9 mouse cellular contexts compared by ENCODE assay signal in genomic region chr3:105453214-105453950, GRCm38 (mm10). TPM values are rescaled to one million over a fixed set of nuclear protein-coding genes. Genes with fewer than 3 reads are reported as not detected.
DNase-seq lines count a peak whose midpoint lies in the region; ATAC-seq and TF ChIP-seq lines count a peak whose summit lies in the region.
"Had no signal": no experiment of that assay in that cellular context is flagged by ENCODE, and none has a peak within 500 bp of the region (broad histone marks: within the 10 kb centered on the region; RNA-seq: fewer than 3 reads in every experiment).

No protein-coding gene starts in this region.

- no peak for ATAC-seq in heart, embryonic 15.5 days (replicated peaks; ENCODE audit: insufficient number of reproducible peaks, insufficient read depth, low FRiP score, low read depth)
- ATAC-seq in hindbrain, embryonic 11.5 days (ENCODE audit: low FRiP score), result no peak
- no peak for ATAC-seq in midbrain, embryonic 12.5 days (ENCODE audit: low FRiP score, low read depth)
- ATAC-seq in erythroblast, adult 5-6 weeks (replicated peaks; ENCODE audit: low FRiP score, poor library complexity, severe bottlenecking), result no peak

- intact Hi-C loops in heart, postnatal 36 days (cut with DNase I), result loop anchor here (5.0 to 10.0 kb wide), 3 partner anchors 64 to 451 kb away; no protein-coding TSS in a partner anchor

- 5% methylated on average over 19 of the region's 19 CpGs for WGBS in heart, embryonic 15.5 days
- 3% methylated on average over 19 of the region's 19 CpGs for WGBS in hindbrain, embryonic 11.5 days
- 2% methylated on average over 19 of the region's 19 CpGs for WGBS in midbrain, embryonic 12.5 days

- H3K4me2 ChIP-seq in heart, embryonic 15.5 days, result peak overlapping the region; percentile 100
- H3K4me2 ChIP-seq in hindbrain, embryonic 11.5 days (replicated peaks; ENCODE audit: low read depth, low read length), result peak overlapping the region; percentile 100
- H3K4me2 ChIP-seq in midbrain, embryonic 12.5 days (replicated peaks), result peak overlapping the region; percentile 96

- no peak overlapping the region for H3K27ac ChIP-seq in heart, embryonic 15.5 days
- peak overlapping the region; percentile 64 for H3K27ac ChIP-seq in cortical plate, adult 2 months (ENCODE audit: insufficient read depth, low read length)
- H3K27ac ChIP-seq in hindbrain, embryonic 11.5 days (ENCODE audit: low read depth, low read length), result 0 out of 2 replicates have a peak overlapping the region, but pooled peaks have one; percentile 27
- peak overlapping the region; percentile 77; the same call in 1 of the 2 replicates for H3K27ac ChIP-seq in midbrain, embryonic 12.5 days (replicated peaks)

- peak overlapping the region; percentile 59; the same call in 1 of the 2 replicates for H3K9ac ChIP-seq in heart, embryonic 15.5 days
- H3K9ac ChIP-seq in hindbrain, embryonic 11.5 days (ENCODE audit: low read depth, low read length), result peak overlapping the region; percentile 79; the same call in 1 of the 2 replicates
- H3K9ac ChIP-seq in midbrain, embryonic 12.5 days (replicated peaks), result peak overlapping the region; percentile 84

- H3K4me1 ChIP-seq in heart, embryonic 15.5 days (replicated peaks), result peaks cover 25% of the 10 kb centered on the region
- H3K4me1 ChIP-seq in cortical plate, adult 2 months (ENCODE audit: control insufficient read depth, insufficient read depth, low read length), result peaks cover 17% of the 10 kb centered on the region
- H3K4me1 ChIP-seq in hindbrain, embryonic 11.5 days (replicated peaks; ENCODE audit: control insufficient read depth, insufficient read depth, low read length), result peaks cover 3% of the 10 kb centered on the region; the same call in 1 of the 2 replicates
- H3K4me1 ChIP-seq in midbrain, embryonic 12.5 days, result peaks cover 27% of the 10 kb centered on the region

- H3K4me3 ChIP-seq in heart, embryonic 15.5 days, result peak overlapping the region; percentile 66
- H3K4me3 ChIP-seq in cortical plate, adult 2 months (ENCODE audit: insufficient read depth, low read length), result peak overlapping the region; percentile 75
- peak overlapping the region; percentile 45 for H3K4me3 ChIP-seq in hindbrain, embryonic 11.5 days (ENCODE audit: low read depth, low read length)
- peak overlapping the region; percentile 76 for H3K4me3 ChIP-seq in midbrain, embryonic 12.5 days

- H3K27me3 ChIP-seq in heart, embryonic 15.5 days, result peaks cover 73% of the 10 kb centered on the region
- H3K27me3 ChIP-seq in hindbrain, embryonic 11.5 days (ENCODE audit: control insufficient read depth, insufficient read depth, low read length), result peaks cover 15% of the 10 kb centered on the region
- H3K27me3 ChIP-seq in midbrain, embryonic 12.5 days, result peaks cover 65% of the 10 kb centered on the region

- no peak for TF ChIP-seq POLR2A in cortical plate, adult 2 months (IDR thresholded peaks at IDR 0.05; ENCODE audit: extremely low read depth, insufficient read depth, low read length)

- H3K36me3 ChIP-seq in heart, embryonic 15.5 days, result no peaks in the 10 kb centered on the region
- no peaks in the 10 kb centered on the region for H3K36me3 ChIP-seq in hindbrain, embryonic 11.5 days (ENCODE audit: control insufficient read depth, insufficient read depth, low read length)
- no peaks in the 10 kb centered on the region for H3K36me3 ChIP-seq in midbrain, embryonic 12.5 days
- H3K36me3 ChIP-seq: G1E had no signal

- no peak for TF ChIP-seq CTCF in cortical plate, adult 2 months (IDR thresholded peaks at IDR 0.05; ENCODE audit: extremely low read depth, insufficient read depth, low read length)

- no peaks in the 10 kb centered on the region for H3K9me3 ChIP-seq in heart, embryonic 15.5 days (replicated peaks)
- H3K9me3 ChIP-seq in hindbrain, embryonic 11.5 days (ENCODE audit: control insufficient read depth, low read length), result no peaks in the 10 kb centered on the region
- H3K9me3 ChIP-seq in midbrain, embryonic 12.5 days, result no peaks in the 10 kb centered on the region

- no peak for DNase-seq in heart, postnatal 36 days
- peak; percentile 52 for DNase-seq in hindbrain, embryonic 11.5 days (ENCODE audit: low spot score)
- no peak for DNase-seq in ovary, postnatal 14 days (ENCODE audit: low spot score)
- DNase-seq in cerebellum, adult 11-12 months, result no peak

RNA-seq across cellular contexts. Expression of gene Kcnd3, which starts 1.3 kb away (rescaled TPM):
- 0.44 and 0.74 TPM in 2 replicates for polyA plus RNA-seq in heart, embryonic 15.5 days (2015; fragmentation: Nextera tagmentation; extraction: Ambion mirVana)
- total RNA-seq in heart, postnatal 36 days (2021), result 10 to 100 TPM in 1 of 2 experiments, 1 to 10 TPM in 1; 9.5 to 10.0 TPM
- 21.2 and 22.0 TPM in 2 replicates for polyA plus RNA-seq in cortical plate, adult 2 months (2012; rRNA removed)
- 2.5 and 3.0 TPM in 2 replicates for polyA plus RNA-seq in hindbrain, embryonic 11.5 days (2014; fragmentation: Nextera tagmentation; extraction: Ambion mirVana)
- polyA plus RNA-seq in midbrain, embryonic 12.5 days (2016; fragmentation: Nextera tagmentation; extraction: Ambion mirVana), result 5.1 TPM in 2 replicates
- 0.19 TPM in 1 of 2 replicates, not detected in the other for total RNA-seq in erythroblast, adult 5-6 weeks (2015; ENCODE audit: low replicate concordance)
- total RNA-seq in erythroblast, adult 5-6 weeks (2017; ENCODE audit: low replicate concordance), result 0.84 TPM in 1 of 2 replicates, not detected in the other
- polyA plus RNA-seq: G1E had no signal
